Mouse (Mus musculus): ENCODE results near the gene Mrgprx1. TPM values are rescaled to one million over a fixed set of nuclear protein-coding genes. Genes with fewer than 3 reads are reported as not detected.

Mrgprx1 gene
- total RNA-seq (2021), result not detected
- long read RNA-seq, experiment 1, result 0 reads
- long read RNA-seq, experiment 2, result 0 reads

DNA sequence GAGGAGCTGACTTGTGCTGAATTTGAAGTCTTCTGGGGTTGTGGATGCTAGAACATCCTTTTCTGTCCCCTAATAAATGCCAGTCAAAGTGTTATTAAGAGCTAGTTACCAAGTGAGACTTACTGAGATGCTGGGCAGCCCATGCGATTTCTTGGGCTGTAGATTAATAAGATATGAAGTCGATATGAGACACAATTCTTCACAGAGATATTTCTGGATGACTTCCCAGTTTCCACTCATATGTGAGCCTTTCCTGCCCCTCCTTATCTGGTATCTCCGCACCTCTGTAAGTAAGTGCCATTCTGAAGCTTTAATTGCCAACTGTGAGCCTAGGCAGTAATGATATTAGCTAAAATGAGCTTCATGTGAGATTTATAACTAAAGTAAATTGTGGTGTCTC lies at the start of gene Mrgprx1:
Mrgprx1 (minus strand) TSS at position 101 of the 400 bp plus-strand sequence.
- DNase-seq, result no peak

DNA sequence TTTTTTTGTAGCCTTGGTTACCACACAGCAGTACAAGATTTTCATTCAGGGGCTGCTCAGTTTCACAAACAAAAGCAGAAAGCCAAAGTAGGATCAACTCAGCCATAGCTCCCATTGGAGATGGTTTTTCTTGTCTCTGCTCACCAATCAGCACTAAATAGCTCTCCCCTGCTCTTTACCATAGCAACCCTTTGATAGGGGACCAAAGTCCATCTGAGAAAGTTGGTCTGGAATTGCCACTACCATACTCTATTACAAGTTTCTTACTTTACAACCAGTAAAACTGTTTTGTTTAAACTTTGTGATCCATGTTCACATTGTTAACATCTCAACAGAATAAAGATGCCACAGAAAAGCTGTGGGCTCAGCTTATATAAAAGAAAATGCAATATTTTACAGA lies 48.1 kb upstream of the Mrgprx1 start:
- no peak for DNase-seq

DNA sequence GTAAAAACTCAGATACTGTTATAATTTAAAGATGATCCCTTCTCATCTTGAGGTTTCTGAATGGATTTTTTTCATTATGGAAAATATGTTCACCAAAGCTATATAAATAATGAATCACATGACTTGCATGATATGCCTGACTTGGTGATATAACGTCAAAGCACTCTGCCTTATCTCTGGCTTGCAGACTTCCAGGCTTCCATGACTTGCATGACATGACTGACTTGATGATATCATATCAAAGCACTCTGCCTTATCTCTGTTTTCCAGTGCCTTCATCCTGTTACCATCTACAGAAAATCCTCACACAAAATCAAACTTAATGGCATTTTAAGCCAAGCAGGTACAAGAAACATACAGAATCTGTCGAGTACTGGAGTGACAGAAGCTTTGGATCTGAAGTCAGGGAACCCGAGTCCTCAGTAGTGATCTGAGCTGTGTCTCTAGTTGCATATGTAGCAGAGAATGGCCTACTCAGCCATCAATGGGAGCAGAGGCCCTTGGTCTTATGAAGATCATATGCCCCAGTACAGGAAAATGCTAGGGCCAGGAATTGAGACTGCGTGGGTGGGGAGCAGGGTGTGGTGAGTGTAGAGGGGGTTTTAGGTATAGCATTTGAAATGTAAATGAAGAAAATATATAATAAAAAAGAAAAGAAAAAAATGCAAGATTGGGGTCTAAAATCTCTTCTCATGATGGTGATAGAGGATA lies 19.2 kb upstream of the Mrgprx1 start:
- no peak for DNase-seq

DNA sequence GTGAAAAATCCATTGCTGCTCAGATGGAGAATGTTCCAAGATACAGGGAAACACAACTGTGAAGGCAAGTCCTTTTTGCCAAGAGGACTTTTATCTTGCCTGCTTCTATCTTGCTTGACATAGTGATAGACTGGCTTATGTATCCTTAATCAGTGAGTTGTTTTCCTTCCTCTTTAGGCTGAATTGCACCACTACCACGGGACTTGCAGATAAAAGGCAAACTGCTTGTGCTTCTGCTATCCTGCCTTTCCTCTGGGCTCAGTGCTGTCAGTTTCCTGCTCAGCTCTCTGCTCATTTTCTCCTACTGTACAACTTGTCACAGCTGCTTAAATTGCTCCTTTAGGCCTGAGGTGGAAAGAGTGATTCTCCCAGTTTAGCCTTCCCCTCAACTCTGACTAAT lies 16.6 kb upstream of the Mrgprx1 start:
- no peak for DNase-seq

DNA sequence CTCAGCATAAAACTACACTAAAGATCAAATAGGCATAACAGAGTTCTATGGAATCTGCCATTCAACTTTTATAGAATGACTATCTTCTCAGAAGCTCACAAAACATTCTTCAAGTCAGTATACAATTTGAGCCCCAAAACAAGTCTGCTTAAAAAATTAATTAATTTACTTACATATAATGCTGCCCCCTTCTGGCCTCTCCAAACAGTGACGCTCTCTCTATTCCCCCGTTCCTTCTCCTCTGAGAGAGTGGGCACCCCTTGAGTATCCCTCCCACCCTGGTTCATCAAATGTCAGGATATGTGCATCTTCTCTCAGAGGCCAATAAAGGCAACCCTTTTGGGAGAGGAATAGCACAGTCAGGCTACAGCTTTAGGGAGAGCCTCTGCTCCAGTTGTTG lies 9.5 kb downstream of the Mrgprx1 start:
- no peak for DNase-seq

DNA sequence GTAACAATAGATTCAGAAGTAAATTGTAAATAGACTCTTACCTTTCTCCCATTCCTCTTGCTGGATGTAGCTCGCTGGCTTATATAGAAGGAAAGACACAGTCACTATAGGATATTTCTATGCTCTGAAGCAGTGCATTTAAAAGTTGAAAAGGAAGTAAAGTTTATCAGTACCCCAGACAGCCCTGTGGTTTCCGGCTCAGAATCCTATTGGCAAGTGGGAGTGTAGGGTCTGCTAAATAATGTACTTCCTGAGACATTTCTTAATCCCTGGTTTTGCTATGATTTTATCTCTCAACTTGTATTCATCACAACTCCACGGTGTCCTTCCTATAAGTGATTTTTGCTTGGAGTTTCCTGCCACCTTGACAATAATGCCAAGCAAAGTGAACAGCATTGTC lies 31.7 kb downstream of the Mrgprx1 start:
- DNase-seq, result no peak

DNA sequence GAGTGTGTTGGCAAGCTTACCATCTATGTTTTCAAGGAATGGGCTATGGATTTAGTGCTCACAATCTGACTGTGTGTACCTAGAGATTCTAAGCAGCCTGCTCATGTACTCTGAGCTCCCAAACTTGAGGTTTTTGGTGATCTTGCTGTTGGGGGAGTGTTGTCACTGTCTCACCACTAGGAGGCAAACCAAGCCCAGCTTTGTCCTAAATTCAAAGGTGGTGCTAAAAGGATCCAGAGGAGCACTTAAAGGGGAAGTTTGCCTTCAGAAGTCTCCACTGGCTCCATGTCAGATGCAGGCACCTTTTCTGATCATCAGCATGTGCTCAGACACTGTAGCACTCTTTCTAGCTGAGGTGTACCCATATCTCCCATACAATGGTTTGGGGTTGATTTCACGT lies 40.6 kb downstream of the Mrgprx1 start:
- DNase-seq, result no peak

DNA sequence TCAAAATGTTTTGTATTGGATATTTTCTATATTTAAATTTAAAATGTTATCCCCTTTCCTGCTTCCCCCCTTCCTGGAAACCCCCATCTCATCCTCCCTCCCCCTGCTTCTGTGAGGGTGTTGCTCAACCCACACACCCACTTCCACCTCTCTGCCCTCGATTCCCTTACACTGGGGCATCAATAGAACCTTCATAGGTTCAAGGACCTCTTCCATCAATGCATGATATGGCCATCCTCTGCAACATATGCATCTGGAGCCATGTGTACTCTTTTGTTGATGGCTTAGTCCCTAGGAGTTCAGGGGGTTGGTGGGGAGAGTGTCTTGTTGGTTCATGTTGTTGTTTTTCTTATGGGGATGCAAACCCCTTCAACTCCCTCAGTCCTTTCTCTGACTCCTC lies 45.4 kb downstream of the Mrgprx1 start, which contains the start of gene Mrgpra4:
Mrgpra4 (minus strand) TSS at position 101 of the 400 bp plus-strand sequence.
- no peak for DNase-seq

Other genes starting within 250 kb of the Mrgprx1 start
- not detected for gene Mrgpra4, start 45.5 kb downstream of the Mrgprx1 start, total RNA-seq (2021)
- gene Mrgprb5, start 141.4 kb upstream of the Mrgprx1 start, total RNA-seq (2021), result not detected
- gene Mrgprb4, start 171.7 kb upstream of the Mrgprx1 start, total RNA-seq (2021), result not detected

Measured in gastrocnemius, postnatal 10 days (tissue).